Mouse (Mus musculus) frontal cortex, adult 2 months (tissue): ENCODE results near the gene Cds1. TPM values are rescaled to one million over a fixed set of nuclear protein-coding genes. Genes with fewer than 3 reads are reported as not detected.

ENCODE experiments used
- DNase-seq, 2 experiments: peaks; one replicate each; pipeline ENCODE4 v3.0.0; 2022; ENCODE audit warnings: low spot score in 1 of 2; ENCODE audit errors: extremely low spot score in 1 of 2
- polyA plus RNA-seq: library from polyadenylated mRNA; depleted of rRNA; stranded (reverse); fragments of >200 nt; gene quantifications from 2 replicates; pipeline ENCODE4 v1.2.3, GENCODE M21; 2012

Gene Cds1
- polyA plus RNA-seq, 1 experiment = 66.7 TPM

DNA sequence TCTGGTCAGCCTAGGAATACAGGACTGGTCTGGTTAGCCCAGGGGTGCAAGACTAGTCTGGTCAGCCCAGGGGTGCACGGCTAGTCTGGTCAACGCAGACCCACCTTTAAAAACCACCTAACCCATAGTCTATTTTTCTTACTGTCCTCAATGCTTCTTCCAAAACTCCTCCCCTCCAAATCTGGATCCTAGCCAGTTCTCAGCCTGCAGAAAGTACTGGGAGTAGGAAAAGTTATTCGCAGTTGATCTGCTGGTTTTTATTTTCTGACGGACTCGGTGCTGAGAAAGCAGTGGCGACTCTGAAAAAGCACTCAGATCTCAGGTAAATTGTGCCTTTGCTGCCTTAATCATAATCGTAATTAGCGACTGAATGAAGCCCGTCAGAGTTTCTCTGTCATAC is 7.7 kb downstream of the Cds1 start:
- no peak for DNase-seq

DNA sequence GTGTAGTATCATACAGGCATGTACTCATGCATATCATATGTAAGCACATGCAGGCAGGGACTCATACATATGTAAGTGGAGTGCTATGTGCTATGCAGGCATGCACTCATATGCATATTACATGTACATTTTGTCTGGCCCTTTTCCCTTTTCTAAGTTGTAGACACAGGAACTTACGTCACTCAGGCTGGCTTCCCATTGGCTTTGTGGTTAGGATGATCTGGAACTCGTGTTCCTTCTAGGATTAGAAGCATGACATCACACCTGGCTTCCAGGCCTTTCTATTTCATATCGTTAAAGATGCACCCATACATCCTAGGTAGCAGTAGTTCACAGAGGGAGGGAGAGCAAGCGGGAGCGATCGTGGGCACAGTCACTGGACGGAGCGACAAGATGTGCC is 10.3 kb downstream of the Cds1 start:
- no peak for DNase-seq

DNA sequence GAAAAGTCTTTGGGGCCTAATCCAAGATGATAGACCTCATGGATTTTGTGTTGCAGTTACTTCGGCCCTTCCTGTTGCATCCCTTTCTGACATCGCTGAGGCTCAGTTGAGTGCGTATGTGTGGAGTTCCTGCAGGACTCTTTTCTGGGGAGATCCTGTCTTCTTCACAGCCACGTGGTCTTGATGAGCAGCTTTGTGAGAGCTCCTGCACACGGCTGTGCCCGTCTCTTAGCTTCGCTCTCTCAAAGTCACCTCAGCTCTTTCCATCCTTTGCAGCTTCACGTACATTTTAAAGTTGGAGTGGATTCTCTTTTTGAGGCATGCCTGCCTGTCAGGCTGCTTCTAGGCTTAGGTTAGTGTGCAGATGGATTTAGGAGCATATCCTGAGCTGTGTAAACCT is 11.6 kb downstream of the Cds1 start:
- DNase-seq = peak in 1 of 2 experiments; percentile 28

DNA sequence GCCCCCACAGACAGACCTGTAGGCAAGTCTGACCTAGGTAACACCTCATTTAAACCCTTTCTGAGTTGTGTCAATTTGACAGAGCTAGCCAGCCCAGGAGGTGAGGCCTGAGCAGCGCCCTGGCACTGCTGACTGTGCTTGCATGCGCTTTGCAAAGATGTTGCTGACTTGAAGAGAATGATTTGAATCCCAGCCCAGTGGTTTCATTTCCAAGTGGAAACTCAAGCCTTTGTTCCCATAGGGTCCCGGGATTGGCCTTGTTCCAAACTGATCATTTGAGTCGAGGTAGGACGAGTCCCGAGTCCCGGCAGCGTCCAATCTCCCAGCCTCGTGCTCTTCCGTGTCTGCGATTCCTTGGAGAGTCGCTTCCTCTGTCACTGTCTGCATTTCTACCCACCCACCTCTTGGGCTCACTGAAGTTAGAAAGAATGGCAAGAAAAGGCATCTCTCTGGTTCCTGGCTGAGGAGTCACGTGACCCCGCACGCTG is 14.5 kb downstream of the Cds1 start:
- no peak for DNase-seq

DNA sequence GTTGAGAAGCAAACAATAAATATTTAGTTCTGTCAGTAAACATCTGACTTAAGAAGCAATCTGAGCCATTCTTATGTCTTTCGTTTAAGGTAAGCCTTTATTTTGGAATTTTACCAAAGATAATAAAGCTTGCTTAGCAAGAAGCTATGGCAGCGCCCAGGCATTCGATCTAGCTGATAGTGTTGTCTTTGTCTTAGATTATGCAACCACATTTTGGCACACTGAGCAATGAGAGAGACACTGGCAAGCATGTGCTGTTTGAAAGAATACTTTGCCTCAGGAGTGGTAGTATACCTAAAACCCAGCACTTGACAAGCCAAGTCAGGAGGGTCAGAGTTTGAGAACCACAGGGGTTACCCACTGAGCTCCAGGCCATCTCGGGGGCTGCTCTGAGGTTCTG is 16.0 kb downstream of the Cds1 start:
- peak in 1 of 2 experiments; percentile 33 for DNase-seq

DNA sequence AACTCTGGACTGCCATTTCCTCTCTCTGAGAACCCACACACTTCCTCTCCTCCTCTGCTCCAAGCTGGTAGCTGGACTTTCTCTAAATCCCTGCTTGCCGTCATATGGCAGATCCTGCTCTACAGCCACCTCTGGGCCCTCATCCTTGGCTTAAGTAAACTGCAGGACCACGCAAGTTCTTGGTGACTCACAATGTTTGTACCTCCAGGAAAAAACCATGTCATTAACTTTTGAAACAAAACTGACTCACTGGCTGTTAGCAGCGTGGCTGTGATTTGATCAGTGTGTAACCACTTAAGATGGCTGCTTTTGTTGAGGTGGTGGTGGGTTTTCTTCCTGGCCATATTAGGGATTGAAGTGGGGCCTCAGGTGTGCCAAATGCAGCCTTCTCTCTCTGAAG is 19.4 kb downstream of the Cds1 start:
- no peak for DNase-seq

- DNase-seq = no peak
Observed at GRCm38 (mm10) chr5:101784787-101785186, 19.9 kb downstream of the Cds1 start.

DNA sequence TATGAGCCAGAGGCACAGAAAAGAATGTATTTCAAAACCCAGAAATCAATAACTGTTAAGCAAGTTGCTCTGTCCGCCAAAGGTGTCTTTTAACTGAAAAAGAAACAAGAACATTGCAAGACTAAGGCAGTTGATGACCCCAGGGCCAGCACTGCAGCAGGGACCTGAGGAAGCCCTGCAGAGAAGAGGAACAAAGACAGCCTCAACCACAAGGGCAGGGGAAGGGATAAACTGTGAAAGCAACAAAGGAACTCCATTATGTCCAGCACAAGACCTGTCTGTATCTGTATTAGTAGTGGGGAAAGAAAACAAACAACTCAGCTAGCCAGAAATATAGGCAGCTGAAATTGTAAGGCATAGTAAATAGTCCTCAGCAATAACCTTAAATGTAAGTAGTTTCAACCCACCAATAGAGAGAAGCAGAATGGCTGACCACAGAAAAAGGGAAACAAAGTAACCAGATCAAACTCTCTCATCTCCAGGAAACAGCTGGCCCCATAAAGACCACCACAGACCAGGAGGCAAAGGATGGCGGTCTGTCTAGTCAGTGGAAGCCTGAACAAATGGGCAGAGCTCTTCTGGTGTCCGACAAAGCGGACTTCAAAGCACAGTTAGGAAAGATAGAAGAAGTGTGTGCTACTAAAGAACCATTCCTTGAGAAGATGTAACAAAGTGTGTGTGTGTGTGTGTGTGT is 21.1 kb downstream of the Cds1 start:
- no peak for DNase-seq

DNA sequence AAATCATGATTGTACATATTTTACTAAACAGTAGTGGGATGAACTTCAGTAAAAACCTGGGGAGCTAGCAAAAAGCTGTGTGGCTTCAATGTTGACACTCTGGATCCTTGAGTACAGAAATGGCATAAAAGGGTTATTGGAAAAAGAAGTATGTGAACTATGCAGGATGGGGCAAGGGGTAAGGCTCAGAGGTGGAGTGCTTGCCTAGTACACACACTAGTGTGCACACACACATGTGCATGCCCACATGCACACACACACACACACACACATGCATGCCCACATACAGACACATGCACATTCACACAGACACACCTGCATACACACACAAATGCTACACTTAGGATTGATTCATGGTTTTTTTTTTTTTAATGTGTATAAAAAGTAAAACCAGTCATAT is 24.8 kb downstream of the Cds1 start:
- no peak for DNase-seq

DNA sequence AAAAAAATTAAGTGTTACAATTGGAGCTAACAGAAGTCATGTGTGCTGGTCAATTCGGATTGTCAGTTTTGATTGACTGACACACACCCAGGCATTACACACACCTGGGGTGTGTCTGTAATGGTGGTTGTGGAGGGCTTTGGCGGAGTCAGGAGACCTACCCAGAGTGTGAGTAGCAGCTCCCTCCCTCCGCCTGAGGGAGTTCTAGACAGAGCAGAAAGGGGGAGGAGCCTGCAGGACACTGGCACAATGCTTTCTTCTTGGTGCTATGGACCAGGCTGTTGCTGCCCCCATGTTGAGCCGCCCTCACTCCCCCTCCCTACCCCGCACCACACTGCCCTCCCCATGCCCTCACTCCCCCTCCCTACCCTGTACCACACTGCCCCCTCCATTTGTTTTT is 25.6 kb downstream of the Cds1 start:
- DNase-seq = no peak

GRCm38 (mm10) chr5:101792665-101793064 is 27.7 kb downstream of the Cds1 start:
- DNase-seq = no peak

DNA sequence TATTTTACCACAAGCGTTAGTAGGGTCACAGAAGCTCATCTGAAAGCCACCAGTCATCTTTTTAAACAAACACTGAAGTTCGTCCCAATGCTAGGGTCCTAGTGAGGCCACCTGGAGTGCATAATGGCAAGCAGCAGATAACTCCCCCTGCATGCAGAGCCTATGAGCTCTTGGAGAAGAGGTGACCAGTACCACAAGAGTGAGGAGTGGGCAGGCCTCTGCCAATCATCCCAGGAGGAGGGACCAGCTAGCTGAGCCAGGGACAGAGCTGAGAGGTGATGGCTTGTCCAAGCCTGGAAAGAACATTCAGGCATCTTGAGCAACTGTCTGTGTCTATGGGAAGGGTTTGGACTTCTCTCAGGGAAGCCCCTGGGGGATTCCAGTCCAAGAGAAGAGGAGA is 37.0 kb downstream of the Cds1 start:
- no peak for DNase-seq

GRCm38 (mm10) chr5:101802358-101803022 is 37.6 kb downstream of the Cds1 start:
- DNase-seq = no peak

DNA sequence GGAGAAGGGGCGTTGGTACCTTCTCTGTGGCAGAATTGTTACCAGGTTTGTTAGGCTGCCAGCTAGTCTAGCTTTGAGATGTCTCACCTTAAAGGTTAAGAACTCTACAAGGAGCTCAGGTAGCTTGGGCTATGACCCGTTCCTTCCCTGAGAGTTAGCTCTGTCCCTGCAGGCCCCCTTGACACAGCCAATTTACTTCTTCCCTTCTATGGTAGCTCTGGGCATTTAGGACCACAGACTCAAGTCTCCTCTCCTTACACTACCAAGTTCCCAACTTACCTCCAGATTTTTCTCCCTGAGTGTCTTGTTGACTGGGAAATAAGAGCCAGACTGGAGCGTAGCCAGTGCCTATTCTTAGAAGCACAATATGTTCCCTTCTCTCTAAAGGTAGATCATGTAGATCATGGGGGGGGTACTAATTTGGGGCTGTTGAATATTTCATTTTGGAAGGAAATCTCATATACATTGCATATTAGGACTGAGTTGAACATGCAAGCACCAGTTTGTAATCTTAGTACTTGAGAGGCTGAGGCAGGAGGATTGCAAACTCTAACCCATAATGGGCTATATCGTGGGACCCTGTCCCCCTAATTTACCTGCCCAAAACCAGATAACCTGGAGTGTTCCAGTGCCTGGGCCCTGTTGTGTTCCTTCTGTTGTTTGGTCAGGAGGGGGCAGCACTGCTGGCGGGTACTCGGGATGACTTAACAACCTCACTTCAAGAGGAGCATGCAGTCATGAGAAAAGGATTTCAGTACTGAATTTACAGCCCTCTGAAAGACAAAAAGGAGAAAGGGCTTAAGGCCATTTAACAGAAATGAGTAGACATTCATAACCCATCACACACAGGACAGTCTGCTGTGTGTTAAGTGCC is 46.6 kb downstream of the Cds1 start:
- peak in 1 of 2 experiments; percentile 69 for DNase-seq

GRCm38 (mm10) chr5:101816822-101817221 is 51.9 kb downstream of the Cds1 start:
- DNase-seq = no peak

- DNase-seq = no peak
Observed at GRCm38 (mm10) chr5:101819216-101819615, 54.3 kb downstream of the Cds1 start.

GRCm38 (mm10) chr5:101819844-101820243 is 54.9 kb downstream of the Cds1 start:
- no peak for DNase-seq

- no peak for DNase-seq
Observed at GRCm38 (mm10) chr5:101821052-101821451, 56.1 kb downstream of the Cds1 start.

DNA sequence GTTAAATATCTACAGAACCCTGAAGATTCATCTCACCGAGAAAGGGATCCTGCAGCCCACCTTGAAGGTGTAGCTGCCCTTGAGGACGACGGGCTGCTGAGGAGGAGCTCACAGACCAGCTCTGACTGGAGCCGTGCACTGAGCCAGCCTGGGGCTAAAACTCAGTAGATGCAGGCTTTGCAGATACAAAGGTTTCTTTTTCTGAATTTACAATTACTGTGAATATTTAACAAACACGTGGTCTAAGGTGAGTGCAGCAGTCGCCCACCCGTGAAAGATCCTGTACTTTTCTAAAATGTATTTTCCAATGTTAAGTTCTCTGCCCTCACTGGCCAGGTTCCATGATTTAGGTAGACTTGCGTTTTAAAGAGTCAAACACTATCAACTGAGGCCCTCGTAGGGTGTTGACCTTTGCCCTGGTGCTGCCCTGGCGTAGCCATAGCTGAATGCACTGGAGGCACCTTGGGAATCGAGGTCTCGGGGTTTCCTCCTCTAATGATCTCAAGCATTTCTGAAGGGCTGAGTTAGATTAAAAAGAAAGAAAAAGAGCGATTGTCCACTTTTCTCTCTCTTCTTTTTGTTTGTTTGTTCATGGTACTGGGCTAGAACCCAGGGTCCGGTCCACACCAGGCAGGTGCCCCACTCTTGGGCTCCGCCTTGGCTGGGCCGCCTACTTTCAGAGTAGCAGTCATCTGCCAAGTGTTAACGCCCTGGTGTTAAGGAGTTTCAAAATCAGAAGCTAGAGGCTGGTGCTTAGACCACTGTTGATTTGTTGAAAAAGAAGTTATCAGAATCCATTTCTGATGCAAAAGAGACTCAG is 56.8 kb downstream of the Cds1 start:
- no peak for DNase-seq

- DNase-seq = no peak
Observed at GRCm38 (mm10) chr5:101822311-101822670, 57.4 kb downstream of the Cds1 start.
